Mouse (Mus musculus): ENCODE measurements around the gene Slc22a23. TPM values are rescaled to one million over a fixed set of nuclear protein-coding genes. Genes with fewer than 3 reads are reported as not detected.

Slc22a23 gene
- total RNA-seq, 2 experiments from 2014 or later, result 96.1 to 177 TPM

Other genes with a start within 250 kb of the Slc22a23 start
- not detected in 2 replicates for gene Tubb2b, start 214.7 kb downstream of the Slc22a23 start, total RNA-seq (2015; ENCODE audit: low replicate concordance)
- not detected in 2 replicates for gene Tubb2b, start 214.7 kb downstream of the Slc22a23 start, total RNA-seq (2017; ENCODE audit: low replicate concordance)
- 10.4 and 21.3 TPM in 2 replicates for gene Psmg4, start 182.2 kb downstream of the Slc22a23 start, total RNA-seq (2015; ENCODE audit: low replicate concordance)
- gene Psmg4, start 182.2 kb downstream of the Slc22a23 start, total RNA-seq (2017; ENCODE audit: low replicate concordance), result 14.7 and 14.8 TPM in 2 replicates

All from erythroblast, adult 5-6 weeks (primary cell).